Mouse (Mus musculus) heart, embryonic 16.5 days (tissue): ENCODE results near the gene Syndig1. TPM values are rescaled to one million over a fixed set of nuclear protein-coding genes. Genes with fewer than 3 reads are reported as not detected.

Experiments used
- ATAC-seq: fragments of 200-750 bp; cut with Nextera tagmentation; replicated peaks from 2 replicates; pipeline ENCODE4 v1.8.0; 2017; ENCODE audit warnings: moderate number of reproducible peaks; ENCODE audit not compliant: insufficient read depth, low FRiP score; ENCODE audit errors: extremely low read depth
- H3K27ac ChIP-seq: fragments of 300-500 bp; sonication (generic); 2 replicates; pipeline ENCODE4 v1.5.1; 2014; ENCODE audit warnings: mild to moderate bottlenecking, low read length, control low read depth, moderate library complexity
- H3K27me3 ChIP-seq: fragments of 300-500 bp; sonication (generic); 2 replicates; pipeline ENCODE4 v1.6.1; 2014; ENCODE audit warnings: low read length, mixed read lengths; ENCODE audit not compliant: control insufficient read depth, insufficient read depth
- H3K36me3 ChIP-seq: fragments of 300-500 bp; sonication (generic); 2 replicates; pipeline ENCODE4 v1.6.1; 2014; ENCODE audit not compliant: control insufficient read depth, insufficient read depth
- H3K4me1 ChIP-seq: fragments of 300-500 bp; sonication (generic); 2 replicates; pipeline ENCODE4 v1.6.1; 2014; ENCODE audit warnings: low read length, mixed read lengths; ENCODE audit not compliant: control insufficient read depth, insufficient read depth
- H3K4me2 ChIP-seq: fragments of 300-500 bp; sonication (generic); 2 replicates; pipeline ENCODE4 v1.6.1; 2014; ENCODE audit warnings: low read depth, mild to moderate bottlenecking, control low read depth, low read length
- H3K4me3 ChIP-seq: fragments of 300-500 bp; sonication (generic); 2 replicates; pipeline ENCODE4 v1.5.1; 2014; ENCODE audit warnings: mild to moderate bottlenecking, control low read depth, low read length
- H3K9ac ChIP-seq: fragments of 300-500 bp; sonication (generic); 2 replicates; pipeline ENCODE4 v1.6.1; 2014; ENCODE audit warnings: low read length, control low read depth
- H3K9me3 ChIP-seq: fragments of 300-500 bp; sonication (generic); replicated peaks from 2 replicates; pipeline ENCODE4 v1.6.1; 2016; ENCODE audit warnings: low read length; ENCODE audit not compliant: control insufficient read depth
- WGBS: fragments of 180-500 bp; shearing (Covaris S2); extraction: QIAGEN DNeasy Blood & Tissue Kit; methylation state at CpG from one replicate; pipeline ENCODE4 v1.1.7; 2014; 5-methylcytosine and 5-hydroxymethylcytosine counted together
- polyA plus RNA-seq: library from polyadenylated mRNA; unstranded; fragments of >200 nt; fragmentation: Nextera tagmentation; extraction: Ambion mirVana; gene quantifications from 2 replicates; pipeline ENCODE4 v1.2.1, GENCODE M21; 2015

The Syndig1 gene
- polyA plus RNA-seq, 1 experiment from 2014 or later = 3.3 TPM

DNA sequence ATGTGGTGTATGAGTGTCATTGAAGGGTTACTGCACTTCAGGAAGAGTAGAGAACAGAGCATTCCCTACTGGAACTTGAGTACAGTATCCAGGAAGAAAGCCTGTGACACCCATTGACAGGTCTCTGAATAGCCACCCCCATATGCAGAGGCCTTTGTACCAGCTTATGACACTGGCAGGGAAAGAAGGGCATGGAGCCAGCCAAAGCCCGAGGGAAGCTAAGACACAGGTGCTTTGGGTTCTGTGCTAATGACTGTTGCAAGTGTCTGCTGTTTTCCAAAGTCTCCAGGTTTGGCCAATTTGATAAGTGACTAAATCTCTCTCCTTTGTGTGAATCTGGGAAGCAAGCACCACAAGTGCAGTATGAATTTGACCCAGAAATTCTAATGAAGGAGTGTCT, 71.6 kb downstream of the Syndig1 start:
- no peak overlapping the region for H3K27ac ChIP-seq
- no peak overlapping the region for H3K4me2 ChIP-seq
- WGBS = 81% methylated on average over 1 of the region's 1 CpGs
- no peaks in the 10 kb centered on the region for H3K27me3 ChIP-seq
- H3K36me3 ChIP-seq = no peaks in the 10 kb centered on the region
- H3K4me1 ChIP-seq = no peaks in the 10 kb centered on the region
- no peak for ATAC-seq
- H3K9me3 ChIP-seq = no peaks in the 10 kb centered on the region
- H3K4me3 ChIP-seq = no peak overlapping the region
- no peak overlapping the region for H3K9ac ChIP-seq

DNA sequence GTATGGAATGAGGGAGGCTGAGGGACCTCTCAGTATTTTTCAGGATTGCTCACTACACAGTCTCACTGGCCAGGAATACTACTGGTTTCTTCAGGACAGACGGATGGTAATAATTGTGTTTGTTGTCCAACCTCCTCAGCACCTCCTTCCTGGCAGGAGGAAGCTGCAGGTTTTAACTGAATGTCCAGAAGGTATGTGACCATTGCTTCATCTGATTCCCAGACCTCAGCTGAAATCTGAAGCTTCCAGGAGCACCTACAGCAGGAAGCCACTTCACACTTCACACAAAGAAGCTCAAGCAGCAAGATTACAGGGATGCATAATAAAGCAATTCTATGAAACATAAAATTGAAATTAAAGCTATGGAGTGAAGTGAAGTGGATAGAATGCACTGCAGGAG, 75.4 kb downstream of the Syndig1 start:
- Histone ChIP-seq H3K4me3 (no peak overlapping the region), H3K9ac (no peak overlapping the region), H3K27me3 (no peaks in the 10 kb centered on the region), H3K27ac (no peak overlapping the region), H3K4me1 (no peaks in the 10 kb centered on the region), H3K9me3 (no peaks in the 10 kb centered on the region), H3K36me3 (no peaks in the 10 kb centered on the region), H3K4me2 (no peak overlapping the region)
- no peak for ATAC-seq
- WGBS = 69% methylated on average over 1 of the region's 1 CpGs

DNA sequence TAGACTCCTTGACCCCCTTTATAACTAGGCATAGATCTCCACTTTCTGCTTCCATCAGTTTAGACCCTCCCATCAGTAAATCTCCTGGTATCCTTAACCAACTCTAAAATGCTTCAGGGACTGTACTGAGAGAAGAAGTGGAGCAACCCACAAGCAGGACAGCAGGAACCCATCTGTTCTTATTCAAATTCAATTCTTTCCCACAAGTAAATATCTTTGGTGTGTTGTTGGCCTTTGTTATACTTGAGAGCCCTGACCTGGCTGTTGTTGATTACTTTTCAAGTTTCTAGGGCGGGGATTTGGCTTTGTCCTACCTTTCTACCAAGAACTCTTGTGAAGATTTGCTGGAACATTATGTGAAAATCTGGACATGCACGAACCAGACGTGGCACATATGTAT, 77.7 kb downstream of the Syndig1 start:
- Histone ChIP-seq H3K27ac (no peak overlapping the region), H3K27me3 (no peaks in the 10 kb centered on the region), H3K4me1 (no peaks in the 10 kb centered on the region), H3K4me2 (no peak overlapping the region), H3K9me3 (no peaks in the 10 kb centered on the region), H3K36me3 (no peaks in the 10 kb centered on the region), H3K4me3 (no peak overlapping the region), H3K9ac (no peak overlapping the region)
- 83% methylated on average over 3 of the region's 3 CpGs for WGBS
- no peak for ATAC-seq

DNA sequence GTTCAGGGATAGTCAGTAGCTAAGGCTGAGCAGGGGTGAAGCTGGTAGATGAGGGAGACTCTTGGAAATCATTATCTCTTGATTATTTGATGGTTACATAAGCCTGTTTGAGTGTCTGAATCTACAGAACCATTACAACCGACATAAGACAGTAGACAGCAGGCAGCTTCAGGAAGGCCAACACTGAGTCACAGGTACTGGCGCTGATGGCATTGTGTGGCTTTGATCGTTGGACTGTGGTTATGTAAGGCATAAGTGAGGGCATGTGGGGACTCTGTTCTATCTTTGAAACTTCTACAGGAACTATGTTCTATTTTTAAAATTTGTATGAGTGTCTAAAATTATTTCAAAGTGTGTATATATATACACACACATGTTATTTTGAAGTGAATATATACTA, 88.2 kb downstream of the Syndig1 start:
- H3K4me3 ChIP-seq = no peak overlapping the region
- no peaks in the 10 kb centered on the region for H3K9me3 ChIP-seq
- H3K9ac ChIP-seq = no peak overlapping the region
- H3K4me2 ChIP-seq = no peak overlapping the region
- no peaks in the 10 kb centered on the region for H3K36me3 ChIP-seq
- WGBS = 79% methylated on average over 3 of the region's 3 CpGs
- no peak for ATAC-seq
- no peaks in the 10 kb centered on the region for H3K4me1 ChIP-seq
- H3K27ac ChIP-seq = no peak overlapping the region
- no peaks in the 10 kb centered on the region for H3K27me3 ChIP-seq

GRCm38 (mm10) chr2:149923561-149923960, 94.5 kb downstream of the Syndig1 start:
- no peak for ATAC-seq
- WGBS = 43% methylated on average over 2 of the region's 2 CpGs

GRCm38 (mm10) chr2:149925911-149926310, 96.9 kb downstream of the Syndig1 start:
- 81% methylated on average over 2 of the region's 2 CpGs for WGBS
- Histone ChIP-seq H3K9me3 (no peaks in the 10 kb centered on the region), H3K9ac (no peak overlapping the region), H3K4me1 (no peaks in the 10 kb centered on the region), H3K4me2 (no peak overlapping the region), H3K36me3 (no peaks in the 10 kb centered on the region), H3K27me3 (no peaks in the 10 kb centered on the region), H3K27ac (no peak overlapping the region), H3K4me3 (no peak overlapping the region)
- ATAC-seq = no peak

More at GRCm38 (mm10) chr2:149923561-149923960, 94.5 kb downstream of the Syndig1 start:
- Histone ChIP-seq H3K4me2 (no peak overlapping the region), H3K9me3 (no peaks in the 10 kb centered on the region), H3K27me3 (no peaks in the 10 kb centered on the region), H3K4me1 (no peaks in the 10 kb centered on the region), H3K36me3 (no peaks in the 10 kb centered on the region), H3K27ac (no peak overlapping the region), H3K4me3 (no peak overlapping the region), H3K9ac (no peak overlapping the region)

DNA sequence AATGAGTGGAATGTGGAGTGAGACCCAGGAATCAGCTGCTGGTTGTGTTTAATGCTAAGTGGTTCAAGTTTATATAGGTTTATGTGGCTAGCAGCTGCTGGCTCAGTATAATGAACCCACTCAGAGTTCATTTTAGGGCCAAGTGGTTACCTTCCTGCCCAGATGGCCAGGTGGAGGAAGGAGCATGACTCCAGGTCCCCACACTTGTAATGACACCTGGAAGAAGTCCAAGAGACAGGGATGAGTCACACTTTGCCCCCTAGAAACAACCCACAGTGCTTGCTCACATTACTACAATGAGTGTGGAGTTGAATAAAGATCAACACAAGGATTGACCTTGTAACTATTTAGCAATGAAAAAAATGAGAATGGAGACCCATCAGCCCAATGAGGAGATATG, 98.0 kb downstream of the Syndig1 start:
- Histone ChIP-seq H3K27ac (no peak overlapping the region), H3K9me3 (no peaks in the 10 kb centered on the region), H3K27me3 (no peaks in the 10 kb centered on the region), H3K4me3 (no peak overlapping the region), H3K36me3 (no peaks in the 10 kb centered on the region), H3K4me1 (no peaks in the 10 kb centered on the region), H3K4me2 (no peak overlapping the region), H3K9ac (no peak overlapping the region)
- ATAC-seq = no peak

DNA sequence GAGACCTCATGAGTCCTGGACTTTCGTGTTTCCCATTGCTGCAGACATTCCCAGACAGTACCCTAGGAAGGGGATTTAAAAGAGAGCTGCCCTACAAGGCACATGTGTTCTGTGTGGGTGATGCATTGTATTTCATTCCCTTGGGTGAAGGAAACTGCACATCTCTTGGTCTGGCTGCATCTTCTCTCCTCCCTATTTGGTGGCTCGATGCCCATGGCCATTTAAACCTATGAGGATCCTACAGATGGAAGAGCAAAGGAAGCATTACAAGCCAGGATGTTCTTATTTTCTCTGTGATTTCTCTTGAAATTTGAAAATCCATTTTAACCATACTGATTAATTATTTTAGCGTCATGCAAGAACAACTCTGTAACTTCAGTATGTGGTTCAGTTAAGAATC, 98.5 kb downstream of the Syndig1 start:
- no peaks in the 10 kb centered on the region for H3K4me1 ChIP-seq
- ATAC-seq = no peak
- H3K4me3 ChIP-seq = no peak overlapping the region
- no peak overlapping the region for H3K4me2 ChIP-seq
- H3K9me3 ChIP-seq = no peaks in the 10 kb centered on the region
- WGBS = 80% methylated on average over 3 of the region's 3 CpGs
- no peaks in the 10 kb centered on the region for H3K36me3 ChIP-seq
- no peak overlapping the region for H3K9ac ChIP-seq
- H3K27ac ChIP-seq = no peak overlapping the region
- H3K27me3 ChIP-seq = no peaks in the 10 kb centered on the region

DNA sequence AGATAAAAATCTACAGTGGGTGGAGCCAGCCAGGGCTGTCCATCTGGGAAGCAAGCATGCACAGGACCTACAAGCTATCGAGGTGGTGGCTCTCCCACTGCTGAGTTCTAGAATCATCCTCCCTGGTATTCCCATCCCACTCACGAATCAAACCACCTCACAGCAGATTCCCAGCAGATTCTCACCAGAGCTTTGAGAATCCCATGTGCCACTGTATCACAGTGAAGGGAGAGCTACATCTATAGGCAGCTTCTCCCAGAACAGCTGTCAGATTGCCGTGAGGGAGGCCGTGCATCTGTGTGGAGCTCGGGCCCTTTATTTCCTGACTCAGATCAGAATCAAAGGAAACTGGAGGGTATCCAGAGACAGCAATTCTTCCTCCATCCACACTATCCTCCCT, 101.0 kb downstream of the Syndig1 start:
- 65% methylated on average over 5 of the region's 5 CpGs for WGBS
- no peaks in the 10 kb centered on the region for H3K36me3 ChIP-seq

GRCm38 (mm10) chr2:149931111-149931510, 102.1 kb downstream of the Syndig1 start:
- no peak for ATAC-seq
- WGBS = 73% methylated on average over 2 of the region's 2 CpGs
- no peak overlapping the region for H3K27ac ChIP-seq

More for the DNA sequence above, 101.0 kb downstream of the Syndig1 start:
- no peak overlapping the region for H3K9ac ChIP-seq
- no peak overlapping the region for H3K4me2 ChIP-seq
- H3K9me3 ChIP-seq = no peaks in the 10 kb centered on the region
- no peaks in the 10 kb centered on the region for H3K27me3 ChIP-seq
- no peaks in the 10 kb centered on the region for H3K4me1 ChIP-seq
- no peak overlapping the region for H3K27ac ChIP-seq
- no peak overlapping the region for H3K4me3 ChIP-seq
- no peak for ATAC-seq

More at GRCm38 (mm10) chr2:149931111-149931510, 102.1 kb downstream of the Syndig1 start:
- Histone ChIP-seq H3K4me1 (no peaks in the 10 kb centered on the region), H3K9ac (no peak overlapping the region), H3K36me3 (no peaks in the 10 kb centered on the region), H3K27me3 (no peaks in the 10 kb centered on the region), H3K4me3 (no peak overlapping the region), H3K4me2 (no peak overlapping the region), H3K9me3 (no peaks in the 10 kb centered on the region)
